Mouse (Mus musculus) cerebellum, postnatal 25 days (tissue): ENCODE results near the gene Crhr2.

Experiments used
- DNase-seq, 2 experiments: peaks; one replicate each; pipeline ENCODE4 v3.0.0; 2021; ENCODE audit warnings: mixed read lengths in 2 of 2

Crhr2 gene

GRCm38 (mm10) chr6:55117325-55118109 lies 15.3 kb downstream of the Crhr2 start:
- peak in 1 of 2 experiments; percentile 12 for DNase-seq

GRCm38 (mm10) chr6:55108358-55108757 lies 24.5 kb downstream of the Crhr2 start:
- DNase-seq = no peak

- no peak for DNase-seq
Observed at GRCm38 (mm10) chr6:55098603-55099002, 34.2 kb downstream of the Crhr2 start.

- DNase-seq = no peak
Observed at GRCm38 (mm10) chr6:55098030-55098429, 34.8 kb downstream of the Crhr2 start.

- no peak for DNase-seq
Observed at GRCm38 (mm10) chr6:55093431-55094146, 39.2 kb downstream of the Crhr2 start.

- no peak for DNase-seq
Observed at GRCm38 (mm10) chr6:55091396-55091795, 41.4 kb downstream of the Crhr2 start.

- DNase-seq = no peak
Observed at GRCm38 (mm10) chr6:55090639-55091038, 42.2 kb downstream of the Crhr2 start.

GRCm38 (mm10) chr6:55087355-55087754 lies 45.5 kb downstream of the Crhr2 start:
- no peak for DNase-seq

GRCm38 (mm10) chr6:55082261-55083051 lies 50.4 kb downstream of the Crhr2 start:
- no peak for DNase-seq

- DNase-seq = no peak
Observed at GRCm38 (mm10) chr6:55081379-55081778, 51.4 kb downstream of the Crhr2 start.

- no peak for DNase-seq
Observed at GRCm38 (mm10) chr6:55076561-55077255, 56.1 kb downstream of the Crhr2 start.

- no peak for DNase-seq
Observed at GRCm38 (mm10) chr6:55065903-55066302, 66.9 kb downstream of the Crhr2 start.

- no peak for DNase-seq
Observed at GRCm38 (mm10) chr6:55064477-55064827, 68.4 kb downstream of the Crhr2 start.

GRCm38 (mm10) chr6:55063793-55064476 lies 68.9 kb downstream of the Crhr2 start:
- DNase-seq = no peak

- no peak for DNase-seq
Observed at GRCm38 (mm10) chr6:55062200-55062599, 70.6 kb downstream of the Crhr2 start.

GRCm38 (mm10) chr6:55061328-55061727 lies 71.5 kb downstream of the Crhr2 start:
- peak; percentile 51 to 63 for DNase-seq

- no peak for DNase-seq
Observed at GRCm38 (mm10) chr6:55060241-55060825, 72.5 kb downstream of the Crhr2 start.

GRCm38 (mm10) chr6:55057427-55057826 lies 75.4 kb downstream of the Crhr2 start:
- no peak for DNase-seq

- no peak for DNase-seq
Observed at GRCm38 (mm10) chr6:55054491-55054890, 78.3 kb downstream of the Crhr2 start.

GRCm38 (mm10) chr6:55049186-55049585 lies 83.6 kb downstream of the Crhr2 start:
- DNase-seq = no peak

- no peak for DNase-seq
Observed at GRCm38 (mm10) chr6:55045326-55045725, 87.5 kb downstream of the Crhr2 start.

- DNase-seq = no peak
Observed at GRCm38 (mm10) chr6:55044542-55044941, 88.3 kb downstream of the Crhr2 start.
